Mouse (Mus musculus) MEL (cell line): ENCODE data around the gene Zfp652. TPM values are rescaled to one million over a fixed set of nuclear protein-coding genes. Genes with fewer than 3 reads are reported as not detected.

Experiments used
- DNase-seq: peaks from one replicate; pipeline ENCODE4 v3.0.0; 2011; ENCODE audit warnings: low read depth, low spot score
- H3K27ac ChIP-seq: 2 replicates; pipeline ENCODE4 v1.5.1; 2012; ENCODE audit warnings: low read depth, mild to moderate bottlenecking, control low read depth, low read length, moderate library complexity; ENCODE audit not compliant: control insufficient read depth
- H3K27me3 ChIP-seq, 2 experiments: fragments of 150-350 bp in 1 of 2; sonication (generic) in 1 of 2; 2 replicates each; pipeline ENCODE4 v1.6.1; 2012; ENCODE audit warnings: low read length in 2 of 2, mild to moderate bottlenecking in 2 of 2, improper control_type of control experiment in 1 of 2, moderate library complexity in 1 of 2; ENCODE audit not compliant: insufficient read depth in 2 of 2, control insufficient read depth in 1 of 2
- H3K36me3 ChIP-seq, 2 experiments: 2 replicates each; pipeline ENCODE4 v1.6.1; 2012 to 2014; ENCODE audit warnings: low read length in 2 of 2, improper control_type of control experiment in 1 of 2, inconsistent platforms in 1 of 2, mild to moderate bottlenecking in 1 of 2; ENCODE audit not compliant: insufficient read depth in 2 of 2, control insufficient read depth in 1 of 2
- H3K4me1 ChIP-seq, 2 experiments: fragments of 150-350 bp in 1 of 2; sonication (generic) in 1 of 2; 2 replicates each; pipeline ENCODE4 v1.6.1; 2012; ENCODE audit warnings: low read length in 2 of 2, improper control_type of control experiment in 1 of 2, mild to moderate bottlenecking in 1 of 2; ENCODE audit not compliant: insufficient read depth in 2 of 2, control insufficient read depth in 1 of 2
- H3K4me3 ChIP-seq, 2 experiments: fragments of 150-350 bp in 1 of 2; sonication (generic) in 1 of 2; 2 replicates each; pipeline ENCODE4 v1.5.1; 2012; ENCODE audit warnings: low read depth in 2 of 2, low read length in 2 of 2, mild to moderate bottlenecking in 2 of 2, moderate library complexity in 2 of 2, control low read depth in 1 of 2, improper control_type of control experiment in 1 of 2; ENCODE audit not compliant: control insufficient read depth in 1 of 2, insufficient read depth in 1 of 2
- H3K79me2 ChIP-seq: 2 replicates; pipeline ENCODE4 v1.6.1; 2012; ENCODE audit warnings: mild to moderate bottlenecking, low read length, moderate library complexity; ENCODE audit not compliant: control insufficient read depth, poor library complexity, insufficient read depth
- H3K9ac ChIP-seq: 2 replicates; pipeline ENCODE4 v1.6.1; 2012; ENCODE audit warnings: low read depth, mild to moderate bottlenecking, control low read depth, low read length, moderate library complexity; ENCODE audit not compliant: control insufficient read depth, poor library complexity, severe bottlenecking
- H3K9me3 ChIP-seq: fragments of 150-350 bp; sonication (generic); replicated peaks from 2 replicates; pipeline ENCODE4 v1.6.1; 2012; ENCODE audit warnings: mild to moderate bottlenecking, low read length, improper control_type of control experiment, moderate library complexity; ENCODE audit not compliant: insufficient read depth
- E2F4 ChIP-seq: IDR thresholded peaks from 2 replicates; pipeline ENCODE4 v1.6.1; 2011; ENCODE audit warnings: low read depth, low read length, improper control_type of control experiment, borderline replicate concordance
- ELF1 ChIP-seq: IDR thresholded peaks from 2 replicates; pipeline ENCODE4 v1.6.1; 2014; ENCODE audit warnings: low read depth, mild to moderate bottlenecking, inconsistent platforms, low read length, improper control_type of control experiment, moderate library complexity
- EP300 ChIP-seq, 2 experiments: IDR thresholded peaks; 2 replicates each; pipeline ENCODE4 v1.6.1; 2011; ENCODE audit warnings: improper control_type of control experiment in 2 of 2, low read length in 2 of 2, low read depth in 1 of 2, mild to moderate bottlenecking in 1 of 2
- ETS1 ChIP-seq: IDR thresholded peaks from 2 replicates; pipeline ENCODE4 v1.6.1; 2012; ENCODE audit warnings: low read depth, mild to moderate bottlenecking, inconsistent platforms, low read length, improper control_type of control experiment, moderate library complexity
- GABPA ChIP-seq: IDR thresholded peaks from 2 replicates; pipeline ENCODE4 v1.6.1; 2012; ENCODE audit warnings: low read depth, mild to moderate bottlenecking, inconsistent platforms, low read length, improper control_type of control experiment, moderate library complexity
- HCFC1 ChIP-seq: IDR thresholded peaks from 2 replicates; pipeline ENCODE4 v1.6.1; 2012; ENCODE audit warnings: low read depth, mild to moderate bottlenecking, inconsistent platforms, low read length, improper control_type of control experiment, moderate library complexity
- JUND ChIP-seq: IDR thresholded peaks from 2 replicates; pipeline ENCODE4 v1.6.1; 2011; ENCODE audit warnings: low read depth, mild to moderate bottlenecking, improper control_type of control experiment, low read length
- MAFK ChIP-seq: IDR thresholded peaks from 2 replicates; pipeline ENCODE4 v1.6.1; 2011; ENCODE audit warnings: low read depth, mild to moderate bottlenecking, low read length, improper control_type of control experiment, borderline replicate concordance
- MAX ChIP-seq: IDR thresholded peaks from 2 replicates; pipeline ENCODE4 v1.6.1; 2011; ENCODE audit warnings: low read length, improper control_type of control experiment
- MAZ ChIP-seq: IDR thresholded peaks from 2 replicates; pipeline ENCODE4 v1.6.1; 2012; ENCODE audit warnings: low read depth, mild to moderate bottlenecking, inconsistent platforms, low read length, improper control_type of control experiment
- MEF2A ChIP-seq: IDR thresholded peaks from 2 replicates; pipeline ENCODE4 v1.6.1; 2014; ENCODE audit warnings: low read depth, mild to moderate bottlenecking, inconsistent platforms, low read length, improper control_type of control experiment; ENCODE audit not compliant: poor library complexity, insufficient replicate concordance, severe bottlenecking; ENCODE audit errors: extremely low read depth
- MXI1 ChIP-seq: IDR thresholded peaks from 2 replicates; pipeline ENCODE4 v1.6.1; 2011; ENCODE audit warnings: mild to moderate bottlenecking, low read depth, low read length, improper control_type of control experiment
- RCOR1 ChIP-seq: IDR thresholded peaks from 2 replicates; pipeline ENCODE4 v1.6.1; 2012; ENCODE audit warnings: low read depth, mild to moderate bottlenecking, inconsistent platforms, low read length, improper control_type of control experiment
- SIN3A ChIP-seq: IDR thresholded peaks from 2 replicates; pipeline ENCODE4 v1.6.1; 2012; ENCODE audit warnings: low read length, improper control_type of control experiment, inconsistent platforms
- TCF12 ChIP-seq: IDR thresholded peaks from 2 replicates; pipeline ENCODE4 v1.6.1; 2014; ENCODE audit warnings: low read depth, mild to moderate bottlenecking, inconsistent platforms, low read length, improper control_type of control experiment, moderate library complexity
- UBTF ChIP-seq: IDR thresholded peaks from 2 replicates; pipeline ENCODE4 v1.6.1; 2012; ENCODE audit warnings: low read depth, mild to moderate bottlenecking, inconsistent platforms, low read length, improper control_type of control experiment, moderate library complexity, borderline replicate concordance; ENCODE audit not compliant: insufficient read depth
- USF1 ChIP-seq: IDR thresholded peaks from 2 replicates; pipeline ENCODE4 v1.6.1; 2014; ENCODE audit warnings: low read depth, mild to moderate bottlenecking, inconsistent platforms, low read length, improper control_type of control experiment, moderate library complexity
- ZC3H11A ChIP-seq: IDR thresholded peaks from 2 replicates; pipeline ENCODE4 v1.6.1; 2012; ENCODE audit warnings: low read depth, mild to moderate bottlenecking, inconsistent platforms, low read length, improper control_type of control experiment
- polyA plus RNA-seq, 2 experiments: library from polyadenylated mRNA; stranded (reverse) in 1 of 2; unstranded in 1 of 2; fragments of >175 nt in 1 of 2; fragments of >200 nt in 1 of 2; gene quantifications; 2 replicates each; pipeline versions ENCODE4 v1.2.1 to v1.2.4; 2012; ENCODE audit warnings: low replicate concordance in 2 of 2, low read depth in 1 of 2; ENCODE audit not compliant: insufficient read length in 2 of 2, insufficient read depth in 1 of 2, missing spikeins in 1 of 2
- total RNA-seq: library from RNA; depleted of rRNA; stranded (reverse); fragments of 300-350 nt; gene quantifications from 2 replicates; pipeline ENCODE4 v1.2.3, GENCODE M21; 2012

Zfp652 gene
- total and polyA plus RNA-seq, 3 experiments, result 19.3 to 38.5 (median 31.8) TPM

GRCm38 (mm10) chr11:95805527-95805926 lies 93.1 kb downstream of the Zfp652 start:
- Histone ChIP-seq H3K9me3 (no peaks in the 10 kb centered on the region), H3K9ac (no peak overlapping the region), H3K4me1 (peaks cover 23 to 44% of the 10 kb centered on the region in 2 experiments), H3K27me3 (no peaks in the 10 kb centered on the region), H3K79me2 (no peaks in the 10 kb centered on the region), H3K27ac (no peak overlapping the region), H3K4me3 (no peak overlapping the region)
- DNase-seq, result peak; percentile 72
- TF ChIP-seq SIN3A, result peak; percentile 41; the same call in 1 of the 2 replicates
- TF ChIP-seq HCFC1, result no peak
- peak; percentile 67; the same call in 1 of the 2 replicates for TF ChIP-seq JUND
- no peak for TF ChIP-seq E2F4
- no peak for TF ChIP-seq MXI1
- no peak for TF ChIP-seq GABPA
- no peak for TF ChIP-seq MAZ
- peak; percentile 11 to 19; a peak in 1 of 4 replicates for TF ChIP-seq EP300 (IDR thresholded peaks at IDR 0.05; ENCODE audit: low read depth in 1 of 2, low read length in 2 of 2)
- no peak for TF ChIP-seq MEF2A
- no peak for TF ChIP-seq UBTF
- peak; percentile 23; the same call in 1 of the 2 replicates for TF ChIP-seq MAX
- TF ChIP-seq ELF1, result no peak
- TF ChIP-seq ETS1, result 0 out of 2 replicates have a peak, but pooled peaks have one; percentile 47
- 0 out of 2 replicates have a peak, but pooled peaks have one; percentile 5 for TF ChIP-seq USF1
- no peak for TF ChIP-seq TCF12
- TF ChIP-seq RCOR1, result 0 out of 2 replicates have a peak, but pooled peaks have one; percentile 17
- TF ChIP-seq, all 39 proteins: peak for 7
- H3K36me3 ChIP-seq, result peaks cover 0 to 26% of the 10 kb centered on the region in 2 experiments; a peak in 2 of 4 replicates

- no peak overlapping the region for H3K9ac ChIP-seq
- peaks cover 18 to 42% of the 10 kb centered on the region in 2 experiments for H3K4me1 ChIP-seq
- H3K9me3 ChIP-seq, result no peaks in the 10 kb centered on the region
- H3K4me3 ChIP-seq, result no peak overlapping the region
- H3K27ac ChIP-seq, result peak overlapping the region; percentile 61; the same call in 1 of the 2 replicates
- H3K79me2 ChIP-seq, result no peaks in the 10 kb centered on the region
- TF ChIP-seq ZC3H11A (no peak), MAFK (no peak), HCFC1 (no peak), ELF1 (no peak), UBTF (no peak)
- H3K36me3 ChIP-seq, result peaks cover 0 to 22% of the 10 kb centered on the region in 2 experiments; a peak in 2 of 4 replicates
- DNase-seq, result no peak
- no peaks in the 10 kb centered on the region for H3K27me3 ChIP-seq
Measured at GRCm38 (mm10) chr11:95807884-95808283, 95.4 kb downstream of the Zfp652 start.
